24 mouse cellular contexts compared by ENCODE assay signal in genomic region chr14:37034432-37034831, GRCm38 (mm10). TPM values are rescaled to one million over a fixed set of nuclear protein-coding genes. Genes with fewer than 3 reads are reported as not detected.
DNase-seq lines count a peak whose midpoint lies in the region; ATAC-seq and TF ChIP-seq lines count a peak whose summit lies in the region.
"Had no signal": no experiment of that assay in that cellular context is flagged by ENCODE, and none has a peak within 500 bp of the region (broad histone marks: within the 10 kb centered on the region; RNA-seq: fewer than 3 reads in every experiment).

No protein-coding gene starts in this region.

- no peaks in the 10 kb centered on the region for H3K9me3 ChIP-seq in liver, postnatal 0 days (ENCODE audit: low read length)
- no peaks in the 10 kb centered on the region for H3K9me3 ChIP-seq in liver, embryonic 11.5 days (ENCODE audit: control insufficient read depth, low read length)
- no peaks in the 10 kb centered on the region for H3K9me3 ChIP-seq in MEL (replicated peaks; ENCODE audit: insufficient read depth, low read length)
- H3K9me3 ChIP-seq: forebrain, embryonic 13.5 days; megakaryocyte, embryonic 14.5 days; neural tube, embryonic 15.5 days had no signal

- no peak for TF ChIP-seq EP300 in liver, postnatal 0 days (IDR thresholded peaks at IDR 0.05; ENCODE audit: low read depth)
- no peak for TF ChIP-seq EP300 in MEL (IDR thresholded peaks at IDR 0.05; ENCODE audit: low read depth in 1 of 2, low read length in 2 of 2)

- H3K79me2 ChIP-seq in MEL (ENCODE audit: control insufficient read depth, insufficient read depth, low read length, poor library complexity) = no peaks in the 10 kb centered on the region

- H3K9ac ChIP-seq in liver, postnatal 0 days (replicated peaks) = no peak overlapping the region
- no peak overlapping the region for H3K9ac ChIP-seq in liver, embryonic 11.5 days (ENCODE audit: low read depth, low read length)
- H3K9ac ChIP-seq in MEL (ENCODE audit: control insufficient read depth, low read depth, low read length, poor library complexity, severe bottlenecking) = no peak overlapping the region
- H3K9ac ChIP-seq: forebrain, embryonic 13.5 days; neural tube, embryonic 15.5 days had no signal

- peak; percentile 74 for ATAC-seq in frontal cortex, adult (ENCODE audit: low TSS enrichment)
- ATAC-seq in liver, postnatal 0 days = no peak
- ATAC-seq in liver, embryonic 11.5 days (replicated peaks; ENCODE audit: low FRiP score) = no peak
- ATAC-seq: forebrain, embryonic 13.5 days had no signal

- H3K27ac ChIP-seq in liver, postnatal 0 days (ENCODE audit: low read depth) = no peak overlapping the region
- H3K27ac ChIP-seq in liver, embryonic 11.5 days (ENCODE audit: low read depth, low read length) = no peak overlapping the region
- no peak overlapping the region for H3K27ac ChIP-seq in MEL (ENCODE audit: control insufficient read depth, low read depth, low read length)
- H3K27ac ChIP-seq: forebrain, embryonic 13.5 days; heart, adult 2 months; neural tube, embryonic 15.5 days had no signal

- H3K27me3 ChIP-seq in liver, postnatal 0 days (ENCODE audit: insufficient read depth, low read length) = no peaks in the 10 kb centered on the region
- H3K27me3 ChIP-seq in liver, embryonic 11.5 days (replicated peaks; ENCODE audit: control insufficient read depth, insufficient read depth, low read length) = no peaks in the 10 kb centered on the region
- H3K27me3 ChIP-seq in MEL (ENCODE audit: control insufficient read depth in 1 of 2, insufficient read depth in 2 of 2, low read length in 2 of 2) = no peaks in the 10 kb centered on the region; a peak in 1 of 4 replicates
- H3K27me3 ChIP-seq: forebrain, embryonic 13.5 days; neural tube, embryonic 15.5 days had no signal

- 0 out of 2 replicates have a peak, but pooled peaks have one; percentile 5 for TF ChIP-seq CTCF in liver, postnatal 0 days (IDR thresholded peaks at IDR 0.05; ENCODE audit: low read depth)
- peak in 2 of 3 experiments; percentile 28 to 29; a peak in 3 of 6 replicates for TF ChIP-seq CTCF in MEL (IDR thresholded peaks at IDR 0.05 in 2 of 3, conservative IDR thresholded peaks at IDR 0.05 in 1 of 3; ENCODE audit: control insufficient read depth in 1 of 3, insufficient read depth in 1 of 3, low read depth in 2 of 3, low read length in 3 of 3, poor library complexity in 1 of 3, severe bottlenecking in 1 of 3)

- H3K36me3 ChIP-seq in liver, postnatal 0 days (replicated peaks; ENCODE audit: insufficient read depth, low read length) = no peaks in the 10 kb centered on the region
- H3K36me3 ChIP-seq in liver, embryonic 11.5 days (ENCODE audit: control insufficient read depth, insufficient read depth, low read length) = no peaks in the 10 kb centered on the region
- no peaks in the 10 kb centered on the region for H3K36me3 ChIP-seq in MEL (ENCODE audit: control insufficient read depth in 1 of 2, insufficient read depth in 2 of 2, low read length in 2 of 2)
- H3K36me3 ChIP-seq: neural tube, embryonic 15.5 days had no signal

- TF ChIP-seq RAD21 in MEL (IDR thresholded peaks at IDR 0.05; ENCODE audit: low read depth, low read length) = peak; percentile 4

- H3K4me1 ChIP-seq in liver, postnatal 0 days (ENCODE audit: insufficient read depth) = no peaks in the 10 kb centered on the region
- no peaks in the 10 kb centered on the region for H3K4me1 ChIP-seq in liver, embryonic 11.5 days (replicated peaks; ENCODE audit: control insufficient read depth, insufficient read depth, low read length)
- H3K4me1 ChIP-seq in MEL (ENCODE audit: control insufficient read depth in 1 of 2, insufficient read depth in 2 of 2, low read length in 2 of 2) = no peaks in the 10 kb centered on the region
- H3K4me1 ChIP-seq: megakaryocyte, embryonic 14.5 days had no signal

- no peak overlapping the region for H3K4me2 ChIP-seq in liver, postnatal 0 days (ENCODE audit: low read depth, low read length)
- no peak overlapping the region for H3K4me2 ChIP-seq in liver, embryonic 11.5 days
- H3K4me2 ChIP-seq: forebrain, embryonic 13.5 days; neural tube, embryonic 15.5 days had no signal

- WGBS in liver, postnatal 0 days (ENCODE audit: insufficient replicate concordance) = 49% methylated on average over 5 of the region's 5 CpGs
- WGBS in liver, embryonic 11.5 days = 56% methylated on average over 5 of the region's 5 CpGs

- no peak for TF ChIP-seq POLR2A in MEL (IDR thresholded peaks at IDR 0.05; ENCODE audit: control insufficient read depth in 1 of 2, insufficient read depth in 1 of 2, low read depth in 1 of 2, low read length in 2 of 2, poor library complexity in 1 of 2)

- DNase-seq in frontal cortex, postnatal 25 days (ENCODE audit: low spot score in 2 of 2) = no peak
- no peak for DNase-seq in liver, postnatal 0 days
- no peak for DNase-seq in liver, embryonic 11.5 days (ENCODE audit: low spot score)
- DNase-seq in MEL (ENCODE audit: low read depth, low spot score) = peak; percentile 6
- peak; percentile 23 for DNase-seq in retina, postnatal 1 day
- no peak for DNase-seq in kidney, postnatal 25 days
- DNase-seq: adrenal gland, postnatal 36 days; gastrocnemius, postnatal 10 days; heart, adult 2 months; liver; right cerebral cortex, adult 18-20 months; thymus, postnatal 36 days had no signal

- H3K4me3 ChIP-seq in liver, postnatal 0 days (ENCODE audit: low read depth, low read length) = no peak overlapping the region
- H3K4me3 ChIP-seq in liver, embryonic 11.5 days (ENCODE audit: low read depth, low read length) = no peak overlapping the region
- no peak overlapping the region for H3K4me3 ChIP-seq in MEL (ENCODE audit: control insufficient read depth in 1 of 2, insufficient read depth in 1 of 2, low read depth in 2 of 2, low read length in 2 of 2)
- H3K4me3 ChIP-seq: forebrain, embryonic 13.5 days; heart, adult 2 months; megakaryocyte, embryonic 14.5 days; neural tube, embryonic 15.5 days had no signal

TF ChIP-seq in MEL, 35 proteins besides CTCF, POLR2A, EP300 and RAD21:
- TF ChIP-seq MYB (IDR thresholded peaks at IDR 0.05; ENCODE audit: low read depth, low read length) = no peak

RNA-seq across cellular contexts. Expression of gene Rgr, which starts 14.3 kb away (rescaled TPM):
- polyA plus RNA-seq in liver, postnatal 0 days (2015; fragmentation: Nextera tagmentation; extraction: Ambion mirVana) = not detected in 2 replicates
- polyA plus RNA-seq in liver, embryonic 11.5 days (2014; fragmentation: Nextera tagmentation; extraction: Ambion mirVana) = not detected in 2 replicates
- total RNA-seq in MEL (2012; rRNA removed) = not detected in 2 replicates
- not detected for polyA plus RNA-seq in MEL (2012; ENCODE audit: insufficient read depth in 1 of 2, insufficient read length in 2 of 2, low read depth in 1 of 2, low replicate concordance in 2 of 2, missing spikeins in 1 of 2)
- total RNA-seq: adrenal gland, postnatal 36 days; heart, adult 2 months; layer of hippocampus, adult 8-10 months; left cerebral cortex, postnatal 25 days had no signal
- polyA plus RNA-seq: forebrain, embryonic 13.5 days; heart, adult 2 months; heart, embryonic 16.5 days; kidney, embryonic 14.5 days; lung, embryonic 16.5 days; neural tube, embryonic 15.5 days; testis, adult 2 months had no signal

RNA-seq across cellular contexts. Expression of gene Lrit1, which starts 20.2 kb away (rescaled TPM):
- polyA plus RNA-seq in liver, postnatal 0 days (2015; fragmentation: Nextera tagmentation; extraction: Ambion mirVana) = 0.04 TPM in 1 of 2 replicates, not detected in the other
- polyA plus RNA-seq in liver, embryonic 11.5 days (2014; fragmentation: Nextera tagmentation; extraction: Ambion mirVana) = not detected in 2 replicates
- total RNA-seq in MEL (2012; rRNA removed) = not detected in 2 replicates
- not detected for polyA plus RNA-seq in MEL (2012; ENCODE audit: insufficient read depth in 1 of 2, insufficient read length in 2 of 2, low read depth in 1 of 2, low replicate concordance in 2 of 2, missing spikeins in 1 of 2)
- total RNA-seq: adrenal gland, postnatal 36 days; gastrocnemius, postnatal 10 days; heart, adult 2 months; left cerebral cortex, postnatal 25 days had no signal
- polyA plus RNA-seq: embryonic facial prominence, embryonic 14.5 days; forebrain, embryonic 13.5 days; heart, adult 2 months; heart, embryonic 16.5 days; kidney, embryonic 14.5 days; lung, embryonic 16.5 days; neural tube, embryonic 15.5 days had no signal

RNA-seq across cellular contexts. Expression of gene Lrit2, which starts 33.3 kb away (rescaled TPM):
- not detected in 2 replicates for polyA plus RNA-seq in liver, postnatal 0 days (2015; fragmentation: Nextera tagmentation; extraction: Ambion mirVana)
- polyA plus RNA-seq in liver, embryonic 11.5 days (2014; fragmentation: Nextera tagmentation; extraction: Ambion mirVana) = not detected in 2 replicates
- total RNA-seq in MEL (2012; rRNA removed) = not detected in 2 replicates
- not detected for polyA plus RNA-seq in MEL (2012; ENCODE audit: insufficient read depth in 1 of 2, insufficient read length in 2 of 2, low read depth in 1 of 2, low replicate concordance in 2 of 2, missing spikeins in 1 of 2)
- total RNA-seq: adrenal gland, postnatal 36 days; gastrocnemius, postnatal 10 days; heart, adult 2 months; layer of hippocampus, adult 8-10 months; left cerebral cortex, postnatal 25 days had no signal
- polyA plus RNA-seq: forebrain, embryonic 13.5 days; heart, adult 2 months; heart, embryonic 16.5 days; kidney, embryonic 14.5 days; lung, embryonic 16.5 days; neural tube, embryonic 15.5 days; spleen, adult 2 months had no signal

Comparison
In these comparisons a context has a peak if more than half of its experiments do, and no peak if none do; other contexts are left out.
1. DNase-seq: peak in MEL (single experiment) and retina, postnatal 1 day (single experiment); none in frontal cortex, postnatal 25 days (0 of 2), liver, postnatal 0 days (single experiment), liver, embryonic 11.5 days (single experiment) and kidney, postnatal 25 days (0 of 2).